1 mouse cellular context compared by ENCODE assay signal in the genomic region with DNA sequence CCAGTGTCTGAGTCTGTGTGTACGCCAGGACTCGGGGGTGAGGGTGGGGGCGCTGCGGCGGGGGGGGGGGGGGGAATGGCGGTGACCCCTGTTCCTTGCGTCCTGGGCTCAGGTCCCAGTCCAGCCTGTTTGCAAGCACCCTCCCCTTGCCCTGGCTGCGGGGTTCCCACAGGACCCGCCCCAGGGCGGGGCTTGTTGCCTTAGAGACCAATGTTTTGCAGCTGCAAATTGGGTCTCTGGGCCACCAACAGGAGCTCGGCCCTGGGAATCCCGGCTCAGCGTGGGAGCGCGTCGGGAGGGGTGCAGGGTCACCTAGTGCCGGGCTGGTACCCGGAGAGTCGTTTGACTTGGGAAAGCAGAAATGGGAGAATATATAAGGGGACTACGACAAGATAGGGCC.
TF ChIP-seq lines count a peak whose summit lies in the region.

No protein-coding gene starts in this region.

TF ChIP-seq in ES-E14, 5 proteins besides CTCF, POLR2A, EP300 and RAD21 (continued from another document):
- no peak for TF ChIP-seq CHD2 (IDR thresholded peaks at IDR 0.05; ENCODE audit: low read depth, low read length)
